Mouse (Mus musculus): ENCODE data around the gene Krt36. TPM values are rescaled to one million over a fixed set of nuclear protein-coding genes. Genes with fewer than 3 reads are reported as not detected.

Krt36 gene
- polyA plus RNA-seq (2016; fragmentation: Nextera tagmentation; extraction: Ambion mirVana) = not detected in 2 replicates

GRCm38 (mm10) chr11:100105576-100106122 lies at the start of gene Krt36:
Gene Krt36 (minus strand): TSS chr11:100105626.
- 87% methylated on average over 6 of the region's 6 CpGs for WGBS
- H3K36me3 ChIP-seq = no peaks in the 10 kb centered on the region
- 0 out of 2 replicates have a peak, but pooled peaks cover 4% of the 10 kb centered on the region for H3K27me3 ChIP-seq (replicated peaks)
- no peak within 1 kb of the TSS for H3K27ac ChIP-seq (ENCODE audit: poor library complexity, severe bottlenecking)
- H3K9me3 ChIP-seq (replicated peaks) = no peaks in the 10 kb centered on the region
- H3K4me1 ChIP-seq (replicated peaks) = no peaks in the 10 kb centered on the region
- no peak within 1 kb of the TSS for H3K4me3 ChIP-seq
- H3K4me2 ChIP-seq = no peak within 1 kb of the TSS
- ATAC-seq (ENCODE audit: insufficient number of reproducible peaks, low FRiP score) = no peak
- no peak within 1 kb of the TSS for H3K9ac ChIP-seq

- H3K36me3 ChIP-seq = no peaks in the 10 kb centered on the region
- H3K4me1 ChIP-seq (replicated peaks) = peaks cover 46% of the 10 kb centered on the region
- H3K9me3 ChIP-seq (replicated peaks) = no peaks in the 10 kb centered on the region
- no peak for ATAC-seq (ENCODE audit: insufficient number of reproducible peaks, low FRiP score)
- H3K27me3 ChIP-seq (replicated peaks) = peaks cover 13% of the 10 kb centered on the region; the same call in 1 of the 2 replicates
- H3K9ac ChIP-seq = no peak within 1 kb of the TSS
- no peak within 1 kb of the TSS for H3K4me2 ChIP-seq
- H3K27ac ChIP-seq (ENCODE audit: poor library complexity, severe bottlenecking) = no peak within 1 kb of the TSS
- H3K4me3 ChIP-seq = no peak within 1 kb of the TSS
- WGBS = 49% methylated on average over 9 of the region's 9 CpGs
Measured at GRCm38 (mm10) chr11:100148615-100149330, 43.3 kb upstream of the Krt36 start, which contains the start of gene Krt19. Gene Krt19 (minus strand): TSS chr11:100148665.

- no peaks in the 10 kb centered on the region for H3K36me3 ChIP-seq
- ATAC-seq (ENCODE audit: insufficient number of reproducible peaks, low FRiP score) = no peak
- no peak overlapping the region for H3K27ac ChIP-seq (ENCODE audit: poor library complexity, severe bottlenecking)
- H3K4me2 ChIP-seq = no peak overlapping the region
- no peaks in the 10 kb centered on the region for H3K9me3 ChIP-seq (replicated peaks)
- 38% methylated on average over 5 of the region's 5 CpGs for WGBS
- peaks cover 46% of the 10 kb centered on the region for H3K4me1 ChIP-seq (replicated peaks)
- H3K9ac ChIP-seq = no peak overlapping the region
- H3K27me3 ChIP-seq (replicated peaks) = peaks cover 13% of the 10 kb centered on the region; the same call in 1 of the 2 replicates
- H3K4me3 ChIP-seq = no peak overlapping the region
Measured at GRCm38 (mm10) chr11:100147566-100148353, 42.3 kb upstream of the Krt36 start.

- H3K9ac ChIP-seq = peak overlapping the region; percentile 80
- 1% methylated on average over 13 of the region's 13 CpGs for WGBS
- peaks cover 13% of the 10 kb centered on the region; the same call in 1 of the 2 replicates for H3K27me3 ChIP-seq (replicated peaks)
- no peaks in the 10 kb centered on the region for H3K9me3 ChIP-seq (replicated peaks)
- peaks cover 46% of the 10 kb centered on the region for H3K4me1 ChIP-seq (replicated peaks)
- H3K4me2 ChIP-seq = peak overlapping the region; percentile 93
- H3K4me3 ChIP-seq = peak overlapping the region; percentile 63
- peaks cover 11% of the 10 kb centered on the region for H3K36me3 ChIP-seq
- ATAC-seq (ENCODE audit: insufficient number of reproducible peaks, low FRiP score) = peak; percentile 58
- peak overlapping the region; percentile 50; the same call in 1 of the 2 replicates for H3K27ac ChIP-seq (ENCODE audit: poor library complexity, severe bottlenecking)
Measured at GRCm38 (mm10) chr11:100145858-100146560, 40.6 kb upstream of the Krt36 start.

- Histone ChIP-seq H3K27ac (ENCODE audit: poor library complexity, severe bottlenecking) (0 out of 2 replicates have a peak overlapping the region, but pooled peaks have one; percentile 9), H3K4me2 (peak overlapping the region; percentile 93), H3K36me3 (peaks cover 13% of the 10 kb centered on the region), H3K9ac (peak overlapping the region; percentile 80), H3K9me3 (replicated peaks) (no peaks in the 10 kb centered on the region), H3K4me1 (replicated peaks) (peaks cover 46% of the 10 kb centered on the region), H3K4me3 (peak overlapping the region; percentile 63), H3K27me3 (replicated peaks) (peaks cover 13% of the 10 kb centered on the region; the same call in 1 of the 2 replicates)
- ATAC-seq (ENCODE audit: insufficient number of reproducible peaks, low FRiP score) = peak; percentile 43; the same call in 1 of the 2 replicates
- WGBS = 2% methylated on average over 20 of the region's 20 CpGs
Measured at GRCm38 (mm10) chr11:100145104-100145503, 39.7 kb upstream of the Krt36 start.

GRCm38 (mm10) chr11:100140966-100141365 lies 35.5 kb upstream of the Krt36 start:
- no peak overlapping the region for H3K4me2 ChIP-seq
- H3K4me1 ChIP-seq (replicated peaks) = peaks cover 45% of the 10 kb centered on the region
- H3K9me3 ChIP-seq (replicated peaks) = no peaks in the 10 kb centered on the region
- H3K9ac ChIP-seq = no peak overlapping the region
- peaks cover 13% of the 10 kb centered on the region; the same call in 1 of the 2 replicates for H3K27me3 ChIP-seq (replicated peaks)
- no peak for ATAC-seq (ENCODE audit: insufficient number of reproducible peaks, low FRiP score)
- no peak overlapping the region for H3K4me3 ChIP-seq
- 75% methylated on average over 21 of the region's 21 CpGs for WGBS
- H3K27ac ChIP-seq (ENCODE audit: poor library complexity, severe bottlenecking) = no peak overlapping the region
- peaks cover 13% of the 10 kb centered on the region for H3K36me3 ChIP-seq

- WGBS = 64% methylated on average over 2 of the region's 2 CpGs
- ATAC-seq (ENCODE audit: insufficient number of reproducible peaks, low FRiP score) = no peak
- no peak overlapping the region for H3K4me3 ChIP-seq
- no peaks in the 10 kb centered on the region for H3K9me3 ChIP-seq (replicated peaks)
- H3K4me2 ChIP-seq = no peak overlapping the region
- H3K27ac ChIP-seq (ENCODE audit: poor library complexity, severe bottlenecking) = no peak overlapping the region
- H3K36me3 ChIP-seq = peaks cover 13% of the 10 kb centered on the region
- peaks cover 30% of the 10 kb centered on the region for H3K4me1 ChIP-seq (replicated peaks)
- no peaks in the 10 kb centered on the region; the same call in 1 of the 2 replicates for H3K27me3 ChIP-seq (replicated peaks)
- H3K9ac ChIP-seq = no peak overlapping the region
Measured at GRCm38 (mm10) chr11:100139391-100139790, 34.0 kb upstream of the Krt36 start.

- Histone ChIP-seq H3K27ac (ENCODE audit: poor library complexity, severe bottlenecking) (no peak overlapping the region), H3K36me3 (peaks cover 13% of the 10 kb centered on the region), H3K4me3 (no peak overlapping the region), H3K9me3 (replicated peaks) (no peaks in the 10 kb centered on the region), H3K9ac (no peak overlapping the region), H3K4me2 (no peak overlapping the region), H3K27me3 (replicated peaks) (peaks cover 4% of the 10 kb centered on the region; the same call in 1 of the 2 replicates), H3K4me1 (replicated peaks) (peaks cover 27% of the 10 kb centered on the region)
- 48% methylated on average over 7 of the region's 7 CpGs for WGBS
- no peak for ATAC-seq (ENCODE audit: insufficient number of reproducible peaks, low FRiP score)
Measured at GRCm38 (mm10) chr11:100138809-100139208, 33.4 kb upstream of the Krt36 start.

- peaks cover 6% of the 10 kb centered on the region; the same call in 1 of the 2 replicates for H3K27me3 ChIP-seq (replicated peaks)
- peaks cover 27% of the 10 kb centered on the region for H3K4me1 ChIP-seq (replicated peaks)
- H3K9ac ChIP-seq = no peak overlapping the region
- no peaks in the 10 kb centered on the region for H3K9me3 ChIP-seq (replicated peaks)
- no peak overlapping the region for H3K4me2 ChIP-seq
- 53% methylated on average over 5 of the region's 5 CpGs for WGBS
- H3K27ac ChIP-seq (ENCODE audit: poor library complexity, severe bottlenecking) = no peak overlapping the region
- H3K36me3 ChIP-seq = peaks cover 13% of the 10 kb centered on the region
- no peak for ATAC-seq (ENCODE audit: insufficient number of reproducible peaks, low FRiP score)
- H3K4me3 ChIP-seq = no peak overlapping the region
Measured at GRCm38 (mm10) chr11:100137693-100138092, 32.3 kb upstream of the Krt36 start.

GRCm38 (mm10) chr11:100136559-100136958 lies 31.1 kb upstream of the Krt36 start:
- Histone ChIP-seq H3K36me3 (peaks cover 6% of the 10 kb centered on the region), H3K27ac (ENCODE audit: poor library complexity, severe bottlenecking) (no peak overlapping the region), H3K9ac (no peak overlapping the region), H3K4me2 (no peak overlapping the region), H3K4me3 (no peak overlapping the region), H3K4me1 (replicated peaks) (peaks cover 30% of the 10 kb centered on the region), H3K9me3 (replicated peaks) (no peaks in the 10 kb centered on the region), H3K27me3 (replicated peaks) (peaks cover 10% of the 10 kb centered on the region; the same call in 1 of the 2 replicates)
- 12% methylated on average over 5 of the region's 5 CpGs for WGBS
- ATAC-seq (ENCODE audit: insufficient number of reproducible peaks, low FRiP score) = no peak
